Mouse (Mus musculus): ENCODE measurements around the gene Fgfr3. TPM values are rescaled to one million over a fixed set of nuclear protein-coding genes. Genes with fewer than 3 reads are reported as not detected.

Fgfr3 gene
- polyA plus RNA-seq, 1 experiment = 150 TPM

- Histone ChIP-seq H3K27ac (ENCODE audit: insufficient read depth, low read length) (no peak overlapping the region), H3K4me1 (ENCODE audit: control insufficient read depth, insufficient read depth, low read length) (no peaks in the 10 kb centered on the region), H3K4me3 (ENCODE audit: insufficient read depth, low read length) (no peak overlapping the region)
- TF ChIP-seq CTCF (IDR thresholded peaks at IDR 0.05; ENCODE audit: extremely low read depth, insufficient read depth, low read length) = no peak
- no peak for TF ChIP-seq POLR2A (IDR thresholded peaks at IDR 0.05; ENCODE audit: extremely low read depth, insufficient read depth, low read length)
Observed at GRCm38 (mm10) chr5:33709037-33709436, 12.4 kb upstream of the Fgfr3 start.

GRCm38 (mm10) chr5:33712550-33712949 lies 8.9 kb upstream of the Fgfr3 start:
- TF ChIP-seq CTCF (IDR thresholded peaks at IDR 0.05; ENCODE audit: extremely low read depth, insufficient read depth, low read length) = no peak
- H3K4me3 ChIP-seq (ENCODE audit: insufficient read depth, low read length) = no peak overlapping the region
- H3K4me1 ChIP-seq (ENCODE audit: control insufficient read depth, insufficient read depth, low read length) = no peaks in the 10 kb centered on the region
- no peak overlapping the region for H3K27ac ChIP-seq (ENCODE audit: insufficient read depth, low read length)

GRCm38 (mm10) chr5:33715182-33715581 lies 6.3 kb upstream of the Fgfr3 start:
- TF ChIP-seq POLR2A (IDR thresholded peaks at IDR 0.05; ENCODE audit: extremely low read depth, insufficient read depth, low read length) (no peak), CTCF (IDR thresholded peaks at IDR 0.05; ENCODE audit: extremely low read depth, insufficient read depth, low read length) (no peak)
- no peak overlapping the region for H3K27ac ChIP-seq (ENCODE audit: insufficient read depth, low read length)
- no peaks in the 10 kb centered on the region for H3K4me1 ChIP-seq (ENCODE audit: control insufficient read depth, insufficient read depth, low read length)
- H3K4me3 ChIP-seq (ENCODE audit: insufficient read depth, low read length) = no peak overlapping the region

DNA sequence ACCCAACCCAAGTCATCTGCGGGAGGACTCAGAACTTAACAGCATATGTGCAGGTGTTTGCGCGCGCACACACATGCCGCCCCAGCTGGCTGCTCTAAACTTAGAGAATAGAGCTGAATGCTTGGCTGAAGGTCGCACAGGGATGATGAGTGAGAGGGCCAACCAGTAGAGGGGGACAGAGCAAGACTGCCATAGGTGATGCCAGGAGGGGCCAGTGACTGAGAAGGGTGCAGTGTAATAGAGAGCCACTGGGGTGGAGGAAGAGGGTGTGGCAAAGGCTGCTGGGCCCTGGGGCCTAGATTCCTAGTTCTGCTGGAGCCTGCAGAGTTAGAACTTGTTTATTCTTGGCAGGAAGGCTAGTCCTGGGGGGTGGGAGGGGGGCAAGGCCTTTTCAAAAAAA lies 5.0 kb upstream of the Fgfr3 start:
- Histone ChIP-seq H3K27ac (ENCODE audit: insufficient read depth, low read length) (no peak overlapping the region), H3K4me1 (ENCODE audit: control insufficient read depth, insufficient read depth, low read length) (no peaks in the 10 kb centered on the region), H3K4me3 (ENCODE audit: insufficient read depth, low read length) (no peak overlapping the region)
- TF ChIP-seq POLR2A (IDR thresholded peaks at IDR 0.05; ENCODE audit: extremely low read depth, insufficient read depth, low read length) = no peak
- no peak for TF ChIP-seq CTCF (IDR thresholded peaks at IDR 0.05; ENCODE audit: extremely low read depth, insufficient read depth, low read length)

- TF ChIP-seq CTCF (IDR thresholded peaks at IDR 0.05; ENCODE audit: extremely low read depth, insufficient read depth, low read length) (no peak), POLR2A (IDR thresholded peaks at IDR 0.05; ENCODE audit: extremely low read depth, insufficient read depth, low read length) (no peak)
- H3K4me1 ChIP-seq (ENCODE audit: control insufficient read depth, insufficient read depth, low read length) = no peaks in the 10 kb centered on the region
Observed at GRCm38 (mm10) chr5:33718460-33718859, 3.0 kb upstream of the Fgfr3 start.

DNA sequence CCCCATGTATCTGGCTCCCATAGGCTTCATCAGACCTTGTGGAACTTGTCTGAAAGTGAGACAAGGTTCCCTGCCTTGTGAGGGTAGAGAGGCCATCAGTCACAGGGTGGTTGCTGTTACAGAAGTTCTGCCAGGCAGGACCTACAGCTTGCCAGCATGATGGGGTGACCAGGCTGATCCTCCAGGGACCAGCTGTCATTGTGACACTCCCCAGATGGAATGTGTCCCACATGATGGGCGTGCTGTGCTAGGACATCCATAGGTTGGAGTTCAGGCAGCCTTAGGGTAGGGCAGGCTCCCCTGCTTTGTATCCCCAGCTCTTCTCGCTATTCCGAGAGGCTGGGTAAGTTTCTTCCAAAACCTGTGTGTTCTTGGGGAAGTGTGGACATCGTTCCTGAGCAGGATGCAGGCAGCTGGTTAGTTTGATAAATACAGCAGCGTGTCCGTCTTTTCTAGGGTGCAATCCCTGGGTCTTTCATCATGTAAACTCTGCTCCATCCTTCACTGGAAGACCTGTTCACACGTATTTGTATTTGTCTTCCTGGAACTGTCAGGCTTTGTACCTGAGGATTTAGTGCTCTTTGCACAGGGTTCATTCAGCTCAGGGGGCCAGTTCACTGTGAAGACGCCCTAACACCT lies 503 bp upstream of the Fgfr3 start:
- no peaks in the 10 kb centered on the region for H3K4me1 ChIP-seq (ENCODE audit: control insufficient read depth, insufficient read depth, low read length)
- peak overlapping the region; percentile 52; the same call in 1 of the 2 replicates for H3K4me3 ChIP-seq (ENCODE audit: insufficient read depth, low read length)
- H3K27ac ChIP-seq (ENCODE audit: insufficient read depth, low read length) = no peak overlapping the region
- no peak for TF ChIP-seq CTCF (IDR thresholded peaks at IDR 0.05; ENCODE audit: extremely low read depth, insufficient read depth, low read length)
- no peak for TF ChIP-seq POLR2A (IDR thresholded peaks at IDR 0.05; ENCODE audit: extremely low read depth, insufficient read depth, low read length)

More at GRCm38 (mm10) chr5:33718460-33718859, 3.0 kb upstream of the Fgfr3 start:
- Histone ChIP-seq H3K27ac (ENCODE audit: insufficient read depth, low read length) (no peak overlapping the region), H3K4me3 (ENCODE audit: insufficient read depth, low read length) (no peak overlapping the region)

DNA sequence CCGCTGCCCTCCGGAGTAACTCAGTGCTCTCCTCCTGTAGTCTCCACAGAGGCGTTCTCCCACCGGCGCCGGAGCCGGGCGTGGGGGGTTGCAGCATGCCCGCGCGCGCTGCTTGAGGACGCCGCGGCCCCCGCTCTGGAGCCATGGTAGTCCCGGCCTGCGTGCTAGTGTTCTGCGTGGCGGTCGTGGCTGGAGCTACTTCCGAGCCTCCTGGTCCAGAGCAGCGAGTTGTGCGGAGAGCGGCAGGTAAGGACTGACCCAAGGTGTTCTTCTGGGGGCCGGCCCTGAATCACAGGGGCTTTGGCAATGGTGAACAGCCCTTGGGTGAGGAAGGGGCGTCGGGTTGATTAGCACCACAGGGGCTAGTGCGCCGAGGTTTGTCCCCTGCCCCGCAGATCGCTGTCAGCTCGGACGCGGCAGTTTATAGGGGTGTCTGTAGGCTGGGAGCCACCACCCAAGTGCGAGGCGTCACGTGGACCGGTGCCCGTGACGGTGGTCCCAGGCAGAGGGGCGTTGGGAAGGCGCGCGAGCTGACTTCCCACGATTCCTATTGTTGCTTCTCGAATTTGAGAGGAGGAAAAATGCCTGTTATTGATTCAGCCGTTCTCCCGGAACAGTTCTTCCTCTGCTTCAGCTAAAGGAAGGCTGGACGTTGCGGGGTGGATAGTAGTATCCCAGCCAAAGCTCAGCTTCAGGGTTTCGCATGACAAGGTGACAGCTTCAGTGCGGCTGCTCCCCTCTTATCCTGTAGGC lies 968 bp downstream of the Fgfr3 start:
- Histone ChIP-seq H3K27ac (ENCODE audit: insufficient read depth, low read length) (peak overlapping the region; percentile 35), H3K4me1 (ENCODE audit: control insufficient read depth, insufficient read depth, low read length) (no peaks in the 10 kb centered on the region), H3K4me3 (ENCODE audit: insufficient read depth, low read length) (peak overlapping the region; percentile 52)
- no peak for TF ChIP-seq POLR2A (IDR thresholded peaks at IDR 0.05; ENCODE audit: extremely low read depth, insufficient read depth, low read length)
- TF ChIP-seq CTCF (IDR thresholded peaks at IDR 0.05; ENCODE audit: extremely low read depth, insufficient read depth, low read length) = no peak

DNA sequence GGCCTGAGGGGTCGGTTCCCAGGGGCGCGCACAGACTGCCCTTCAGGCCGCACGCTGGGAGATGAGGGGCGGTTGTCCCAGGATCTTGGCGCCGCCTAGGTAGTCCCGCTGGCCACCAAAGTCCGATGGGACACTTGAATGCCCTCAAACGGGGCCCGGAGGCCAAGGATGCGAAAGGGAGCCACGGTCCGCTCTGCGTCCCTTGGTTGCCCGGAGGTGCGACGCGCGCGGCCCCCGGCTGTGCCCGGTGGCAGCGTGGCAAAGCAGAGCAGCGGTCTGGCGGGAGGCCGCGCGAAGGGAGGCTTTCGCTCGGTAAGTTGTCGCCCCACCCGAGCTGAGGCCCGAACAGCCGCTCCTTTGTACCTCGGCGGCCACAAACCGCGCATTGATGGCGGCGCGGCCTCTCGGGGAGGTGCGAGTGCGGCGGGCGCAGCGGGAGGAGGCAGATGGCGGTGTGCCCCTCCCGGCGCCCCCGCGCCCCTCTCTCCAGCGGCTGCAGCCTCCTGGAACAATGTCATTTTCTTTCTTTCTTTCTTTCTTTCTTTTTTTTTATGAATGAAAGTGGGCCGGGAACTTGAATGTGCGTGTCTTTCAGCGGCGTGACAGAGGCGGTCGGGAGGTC lies 1.7 kb downstream of the Fgfr3 start:
- H3K4me3 ChIP-seq (ENCODE audit: insufficient read depth, low read length) = peak overlapping the region; percentile 52
- TF ChIP-seq CTCF (IDR thresholded peaks at IDR 0.05; ENCODE audit: extremely low read depth, insufficient read depth, low read length) (no peak), POLR2A (IDR thresholded peaks at IDR 0.05; ENCODE audit: extremely low read depth, insufficient read depth, low read length) (no peak)
- peak overlapping the region; percentile 35 for H3K27ac ChIP-seq (ENCODE audit: insufficient read depth, low read length)
- no peaks in the 10 kb centered on the region for H3K4me1 ChIP-seq (ENCODE audit: control insufficient read depth, insufficient read depth, low read length)

GRCm38 (mm10) chr5:33723641-33724465 lies 2.4 kb downstream of the Fgfr3 start:
- Histone ChIP-seq H3K4me1 (ENCODE audit: control insufficient read depth, insufficient read depth, low read length) (no peaks in the 10 kb centered on the region), H3K27ac (ENCODE audit: insufficient read depth, low read length) (no peak overlapping the region), H3K4me3 (ENCODE audit: insufficient read depth, low read length) (peak overlapping the region; percentile 52)
- TF ChIP-seq POLR2A (IDR thresholded peaks at IDR 0.05; ENCODE audit: extremely low read depth, insufficient read depth, low read length) (no peak), CTCF (IDR thresholded peaks at IDR 0.05; ENCODE audit: extremely low read depth, insufficient read depth, low read length) (no peak)
